Mouse (Mus musculus) hindbrain, embryonic 15.5 days (tissue): ENCODE data around the gene Hacl1. TPM values are rescaled to one million over a fixed set of nuclear protein-coding genes. Genes with fewer than 3 reads are reported as not detected.

Source experiments
- ATAC-seq: fragments of 200-750 bp; cut with Nextera tagmentation; 2 replicates; pipeline ENCODE4 v1.8.0; 2017; ENCODE audit warnings: low read depth, moderate number of reproducible peaks, moderate TSS enrichment; ENCODE audit not compliant: low FRiP score
- H3K27ac ChIP-seq: fragments of 300-500 bp; sonication (generic); replicated peaks from 2 replicates; pipeline ENCODE4 v1.5.1; 2015; ENCODE audit warnings: mild to moderate bottlenecking, inconsistent platforms
- H3K27me3 ChIP-seq: fragments of 300-500 bp; sonication (generic); 2 replicates; pipeline ENCODE4 v1.6.1; 2015; ENCODE audit warnings: control low read depth, inconsistent platforms
- H3K36me3 ChIP-seq: fragments of 300-500 bp; sonication (generic); 2 replicates; pipeline ENCODE4 v1.6.1; 2015; ENCODE audit warnings: control low read depth, inconsistent platforms
- H3K4me1 ChIP-seq: fragments of 300-500 bp; sonication (generic); replicated peaks from 2 replicates; pipeline ENCODE4 v1.6.1; 2015; ENCODE audit warnings: control low read depth, inconsistent platforms
- H3K4me2 ChIP-seq: fragments of 300-500 bp; sonication (generic); 2 replicates; pipeline ENCODE4 v1.6.1; 2015; ENCODE audit warnings: moderate library complexity, mild to moderate bottlenecking, inconsistent platforms
- H3K4me3 ChIP-seq: fragments of 300-500 bp; sonication (generic); 2 replicates; pipeline ENCODE4 v1.5.1; 2015; ENCODE audit warnings: mild to moderate bottlenecking, inconsistent platforms
- H3K9ac ChIP-seq: fragments of 300-500 bp; sonication (generic); 2 replicates; pipeline ENCODE4 v1.6.1; 2015; ENCODE audit warnings: inconsistent platforms
- H3K9me3 ChIP-seq: fragments of 300-500 bp; sonication (generic); 2 replicates; pipeline ENCODE4 v1.6.1; 2016; ENCODE audit warnings: control low read depth, inconsistent platforms
- WGBS: fragments of 180-500 bp; shearing (Covaris S2); methylation state at CpG from one replicate; pipeline ENCODE4 v1.1.7; 2015; 5-methylcytosine and 5-hydroxymethylcytosine counted together
- polyA plus RNA-seq: library from polyadenylated mRNA; unstranded; fragments of >200 nt; fragmentation: Nextera tagmentation; extraction: Ambion mirVana; gene quantifications from 2 replicates; pipeline ENCODE4 v1.2.1, GENCODE M21; 2015

Gene Hacl1
- 7.1 and 11.0 TPM in 2 replicates for polyA plus RNA-seq

DNA sequence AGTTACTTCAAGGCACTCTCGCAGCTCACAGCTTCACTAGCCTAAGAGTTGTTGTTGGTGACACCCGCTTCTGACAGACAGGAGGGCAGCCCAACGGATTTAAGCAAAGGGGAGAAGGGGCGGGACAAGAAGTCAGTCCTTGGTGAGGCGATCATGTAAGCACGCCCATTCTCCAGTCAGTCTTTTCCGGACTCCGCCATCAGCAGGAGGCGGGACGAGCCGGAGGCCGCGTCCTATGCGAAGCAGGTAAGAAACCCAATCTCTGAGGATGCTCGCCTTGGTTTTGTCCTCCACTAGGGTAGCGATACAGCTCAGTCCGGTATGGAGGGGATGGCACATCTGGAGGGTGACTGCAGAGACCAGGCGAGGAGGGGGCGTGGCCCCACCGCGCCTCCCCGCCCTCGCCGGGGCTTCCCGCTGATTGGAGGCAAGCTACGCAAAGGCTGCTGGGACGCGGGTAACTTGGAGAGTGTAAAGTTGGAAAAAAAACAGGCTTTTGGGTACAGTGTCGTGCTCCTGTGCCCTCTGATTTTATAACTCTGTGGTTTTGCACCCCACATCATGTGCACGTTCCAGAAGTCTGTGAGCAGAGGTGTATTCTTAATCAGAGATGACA is at the start of gene Hacl1, which contains the start of gene Btd:
Gene Hacl1, minus strand, starts transcription at position 397 of the 616 bp plus-strand sequence.
Gene Btd, plus strand, starts transcription at position 139 of the 616 bp plus-strand sequence.
- Histone ChIP-seq H3K27me3 (no peaks in the 10 kb centered on the region), H3K36me3 (no peaks in the 10 kb centered on the region), H3K4me3 (peak within 1 kb of the TSS; percentile 66), H3K27ac (peak within 1 kb of the TSS; percentile 89), H3K9me3 (no peaks in the 10 kb centered on the region), H3K4me2 (peak within 1 kb of the TSS; percentile 98), H3K4me1 (peaks cover 18% of the 10 kb centered on the region), H3K9ac (peak within 1 kb of the TSS; percentile 63)
- under 1% methylated on average over 30 of the region's 30 CpGs for WGBS
- ATAC-seq: peak; percentile 97

DNA sequence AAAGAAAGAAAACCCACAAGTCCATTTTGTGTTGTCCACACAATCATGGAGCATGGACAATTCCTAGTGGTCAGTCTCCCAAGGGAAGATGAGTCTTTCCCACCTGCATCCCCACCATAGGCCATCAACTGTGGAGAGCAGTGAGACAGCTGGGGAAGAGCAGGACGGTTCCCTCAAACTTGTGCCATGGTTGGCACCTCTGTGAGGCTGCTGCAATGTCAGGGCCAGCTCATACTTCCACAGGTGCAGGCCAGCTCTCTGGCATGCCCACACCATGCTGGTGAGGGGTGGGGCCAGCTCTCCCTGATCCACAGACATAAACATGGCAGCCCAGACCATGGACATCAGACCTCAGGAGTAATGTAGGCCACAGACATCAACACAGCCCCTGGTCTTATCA is 45.1 kb upstream of the Hacl1 start:
- no peaks in the 10 kb centered on the region for H3K4me1 ChIP-seq
- H3K4me2 ChIP-seq: no peak overlapping the region
- no peaks in the 10 kb centered on the region for H3K9me3 ChIP-seq
- H3K4me3 ChIP-seq: no peak overlapping the region
- no peaks in the 10 kb centered on the region for H3K27me3 ChIP-seq
- 100% methylated on average over 1 of the region's 1 CpGs for WGBS
- H3K36me3 ChIP-seq: no peaks in the 10 kb centered on the region
- ATAC-seq: no peak
- no peak overlapping the region for H3K27ac ChIP-seq
- no peak overlapping the region for H3K9ac ChIP-seq

DNA sequence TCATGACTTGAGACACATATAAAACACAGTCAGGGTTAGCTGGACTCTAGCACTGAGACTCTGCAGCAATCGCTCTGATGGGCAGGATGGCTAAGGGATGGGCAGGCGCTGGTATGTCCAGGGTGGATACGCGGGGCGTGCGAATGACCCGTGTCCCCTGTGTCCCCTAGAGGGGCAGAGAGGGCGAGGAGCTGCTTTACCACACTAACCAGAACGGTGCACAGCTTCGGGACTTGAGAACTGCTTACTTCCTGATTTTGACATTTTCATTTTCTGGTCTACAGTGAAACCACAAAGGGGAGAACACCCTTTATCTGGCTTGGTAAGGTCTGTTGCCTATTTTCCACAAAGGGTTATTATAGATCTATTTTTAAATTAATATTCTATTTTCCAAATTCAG is 44.6 kb upstream of the Hacl1 start:
- ATAC-seq: no peak
- no peak overlapping the region for H3K4me3 ChIP-seq
- H3K27ac ChIP-seq: no peak overlapping the region
- H3K4me2 ChIP-seq: no peak overlapping the region
- no peaks in the 10 kb centered on the region for H3K4me1 ChIP-seq
- WGBS: 89% methylated on average over 10 of the region's 10 CpGs
- no peaks in the 10 kb centered on the region for H3K36me3 ChIP-seq
- no peaks in the 10 kb centered on the region for H3K27me3 ChIP-seq
- H3K9ac ChIP-seq: no peak overlapping the region
- no peaks in the 10 kb centered on the region for H3K9me3 ChIP-seq

DNA sequence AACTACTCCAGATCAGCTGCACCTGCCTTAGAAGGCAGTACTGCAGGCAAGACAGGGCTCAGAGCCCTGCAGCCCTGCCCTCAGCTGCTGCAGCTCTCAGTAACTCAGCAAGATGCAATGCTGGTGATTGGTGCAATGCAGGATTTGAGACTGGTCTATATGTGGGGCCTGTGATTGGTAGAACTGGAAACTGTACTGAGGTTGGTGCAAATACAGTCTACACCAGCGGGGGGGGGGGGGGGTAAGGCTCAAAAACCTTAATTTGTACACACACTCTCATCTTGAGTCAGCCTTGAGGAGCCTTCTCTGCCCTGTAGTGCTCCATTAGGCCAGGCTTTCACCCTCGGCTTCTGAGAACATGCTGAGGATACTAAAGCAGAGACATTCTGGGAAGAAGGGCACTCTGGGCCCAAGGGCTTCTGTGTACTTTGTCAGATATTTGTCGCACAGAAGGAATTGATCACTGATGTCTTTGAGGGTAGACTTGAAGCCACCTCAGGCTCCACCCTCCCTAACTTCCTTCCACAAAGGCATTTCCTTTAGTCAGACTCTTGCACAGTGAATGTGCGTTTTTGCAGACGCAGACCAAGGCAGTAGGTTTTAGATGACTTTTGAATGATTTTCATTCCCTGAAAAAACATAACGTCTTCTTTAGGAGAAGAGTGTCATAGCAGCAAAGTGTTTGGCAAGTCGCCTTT is 43.4 kb upstream of the Hacl1 start:
- Histone ChIP-seq H3K27me3 (no peaks in the 10 kb centered on the region), H3K4me3 (no peak overlapping the region), H3K9ac (no peak overlapping the region), H3K36me3 (no peaks in the 10 kb centered on the region), H3K27ac (no peak overlapping the region), H3K4me2 (no peak overlapping the region), H3K9me3 (no peaks in the 10 kb centered on the region), H3K4me1 (no peaks in the 10 kb centered on the region)
- ATAC-seq: no peak
- WGBS: 79% methylated on average over 7 of the region's 7 CpGs

DNA sequence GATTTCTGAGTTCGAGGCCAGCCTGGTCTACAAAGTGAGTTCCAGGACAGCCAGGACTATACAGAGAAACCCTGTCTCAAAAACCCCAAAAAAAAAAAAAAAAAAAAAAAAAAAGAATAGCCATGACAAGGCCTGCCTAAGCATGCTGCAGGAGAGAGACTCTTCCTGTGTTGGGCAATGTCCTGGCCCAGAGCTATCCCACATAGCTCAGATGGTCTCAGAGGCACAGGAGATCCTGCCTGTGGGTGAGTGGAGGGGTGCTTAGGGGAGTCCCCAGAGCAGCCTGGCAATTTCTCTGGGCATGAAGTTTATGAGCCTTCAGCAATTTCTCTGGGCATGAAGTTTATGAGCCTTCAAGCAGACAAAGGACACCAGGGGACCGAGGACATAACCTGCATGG is 42.5 kb upstream of the Hacl1 start:
- ATAC-seq: no peak
- Histone ChIP-seq H3K9me3 (no peaks in the 10 kb centered on the region), H3K36me3 (no peaks in the 10 kb centered on the region), H3K27ac (no peak overlapping the region), H3K4me2 (no peak overlapping the region), H3K27me3 (no peaks in the 10 kb centered on the region), H3K4me1 (no peaks in the 10 kb centered on the region), H3K4me3 (no peak overlapping the region), H3K9ac (no peak overlapping the region)
- 75% methylated on average over 2 of the region's 2 CpGs for WGBS

DNA sequence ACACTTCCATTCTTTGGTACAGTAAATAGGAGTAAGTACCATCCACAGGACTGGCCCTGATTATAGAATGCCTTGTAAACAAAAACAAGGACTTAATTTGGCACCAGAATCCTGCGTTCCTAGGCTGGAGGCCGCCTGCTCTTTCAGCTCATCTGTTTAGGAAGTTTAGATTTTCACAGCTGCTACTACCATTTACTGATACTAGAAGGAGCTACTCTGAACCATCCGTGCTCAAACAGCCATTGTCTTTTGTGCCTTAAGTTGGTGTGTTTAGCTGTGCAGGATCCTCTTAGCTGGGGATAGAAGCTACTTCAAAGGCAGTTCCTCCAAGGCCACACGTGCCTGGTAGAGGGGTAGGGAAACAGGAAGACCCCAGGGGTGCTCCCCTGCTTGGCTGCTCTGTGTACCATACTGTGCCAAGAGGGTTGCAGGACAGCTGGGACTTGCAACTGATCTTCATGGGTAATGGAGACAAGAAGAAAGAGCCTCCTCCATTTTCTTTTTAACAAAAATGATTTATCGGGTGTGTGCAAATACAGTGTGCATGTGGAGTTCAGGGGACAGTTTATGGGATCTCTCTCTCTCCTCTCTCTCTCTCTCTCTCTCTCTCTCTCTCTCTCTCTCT is 41.0 kb upstream of the Hacl1 start:
- Histone ChIP-seq H3K27me3 (no peaks in the 10 kb centered on the region), H3K9me3 (no peaks in the 10 kb centered on the region), H3K9ac (no peak overlapping the region), H3K4me3 (no peak overlapping the region), H3K4me2 (no peak overlapping the region), H3K4me1 (no peaks in the 10 kb centered on the region), H3K27ac (no peak overlapping the region; the same call in 1 of the 2 replicates), H3K36me3 (no peaks in the 10 kb centered on the region)
- WGBS: 46% methylated on average over 5 of the region's 5 CpGs
- ATAC-seq: no peak

DNA sequence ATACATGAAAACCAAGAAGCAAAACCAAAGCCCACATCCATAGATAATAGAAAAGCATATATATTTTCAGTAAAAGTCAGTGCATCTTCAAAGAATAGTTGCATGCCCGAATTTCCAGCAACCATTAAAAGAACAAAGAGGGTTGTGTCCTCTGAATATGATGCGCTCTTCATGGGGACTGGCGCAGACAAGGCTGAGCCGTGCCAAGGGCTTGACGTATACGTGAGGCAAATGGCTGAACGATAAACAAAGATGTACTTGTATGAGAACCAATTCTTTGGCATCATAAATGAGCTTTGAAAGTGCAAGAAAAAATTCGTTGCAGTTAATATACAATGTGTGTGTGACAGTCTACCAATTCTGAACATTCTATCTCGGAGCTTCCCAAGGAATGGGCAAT is 40.2 kb upstream of the Hacl1 start:
- no peak for ATAC-seq
- Histone ChIP-seq H3K9me3 (no peaks in the 10 kb centered on the region), H3K9ac (no peak overlapping the region), H3K4me3 (no peak overlapping the region), H3K36me3 (no peaks in the 10 kb centered on the region), H3K4me1 (no peaks in the 10 kb centered on the region), H3K4me2 (no peak overlapping the region), H3K27me3 (no peaks in the 10 kb centered on the region), H3K27ac (no peak overlapping the region)
- 81% methylated on average over 9 of the region's 9 CpGs for WGBS

DNA sequence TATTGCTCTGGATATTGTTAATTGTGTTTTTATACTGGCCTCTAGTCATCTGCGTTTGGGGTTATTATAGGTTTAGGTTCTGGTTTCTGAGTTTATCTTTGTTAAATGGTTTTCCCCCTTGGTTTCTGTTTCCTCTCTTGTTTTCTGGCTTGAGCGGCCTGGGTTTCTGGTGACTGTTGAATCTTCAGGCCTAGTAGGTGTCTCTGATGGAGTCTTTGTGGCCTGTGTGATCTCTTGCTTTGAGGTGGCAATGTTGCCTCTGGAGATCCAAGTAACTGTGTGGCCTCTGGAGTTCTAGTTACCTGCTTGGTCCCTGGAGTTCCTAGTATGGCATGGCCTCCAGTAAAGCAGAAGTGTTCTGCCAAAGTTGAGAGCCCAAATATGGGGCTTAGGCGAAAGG is 39.6 kb upstream of the Hacl1 start:
- no peak overlapping the region for H3K9ac ChIP-seq
- no peak for ATAC-seq
- H3K36me3 ChIP-seq: no peaks in the 10 kb centered on the region
- H3K9me3 ChIP-seq: no peaks in the 10 kb centered on the region
- 97% methylated on average over 3 of the region's 3 CpGs for WGBS
- no peaks in the 10 kb centered on the region for H3K27me3 ChIP-seq
- no peak overlapping the region for H3K4me3 ChIP-seq
- H3K27ac ChIP-seq: no peak overlapping the region
- H3K4me2 ChIP-seq: no peak overlapping the region
- H3K4me1 ChIP-seq: no peaks in the 10 kb centered on the region

DNA sequence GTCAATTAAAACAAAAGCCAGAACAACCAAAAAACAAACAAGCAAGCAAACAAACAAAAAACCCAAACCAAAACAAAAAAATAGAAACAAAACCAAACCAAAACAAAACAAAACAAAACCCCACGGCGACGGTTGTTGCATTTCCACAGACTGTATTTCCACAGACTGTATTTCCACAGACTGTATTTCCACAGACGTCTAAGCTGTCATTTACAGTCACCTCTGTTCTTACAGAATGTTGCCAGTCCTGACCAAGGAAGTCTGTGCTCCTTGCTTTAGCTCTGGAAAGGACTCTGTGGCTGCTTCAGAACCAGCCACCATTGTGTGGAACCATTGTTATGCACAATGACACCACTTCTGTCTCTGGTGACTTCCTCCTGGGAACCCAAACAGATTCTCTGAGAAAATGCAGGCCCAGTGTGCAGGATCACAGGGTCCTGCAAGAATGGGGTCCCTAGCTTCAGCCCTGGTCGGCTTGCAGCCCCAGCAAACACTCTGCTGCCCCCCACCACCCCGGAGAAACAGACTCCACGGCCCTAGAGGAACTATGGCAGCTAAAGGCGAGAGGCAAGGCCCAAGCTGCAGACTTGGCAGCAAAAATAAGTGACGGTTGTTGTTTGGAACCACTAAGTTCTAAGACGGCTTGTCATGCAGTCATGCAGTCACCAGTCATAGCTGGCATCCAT is 30.7 kb upstream of the Hacl1 start:
- Histone ChIP-seq H3K4me1 (peaks cover 12% of the 10 kb centered on the region), H3K9ac (no peak overlapping the region), H3K4me2 (no peak overlapping the region), H3K4me3 (no peak overlapping the region), H3K36me3 (0 out of 2 replicates have a peak, but pooled peaks cover 4% of the 10 kb centered on the region), H3K27me3 (no peaks in the 10 kb centered on the region), H3K27ac (no peak overlapping the region), H3K9me3 (no peaks in the 10 kb centered on the region)
- WGBS: 45% methylated on average over 10 of the region's 10 CpGs
- no peak for ATAC-seq

DNA sequence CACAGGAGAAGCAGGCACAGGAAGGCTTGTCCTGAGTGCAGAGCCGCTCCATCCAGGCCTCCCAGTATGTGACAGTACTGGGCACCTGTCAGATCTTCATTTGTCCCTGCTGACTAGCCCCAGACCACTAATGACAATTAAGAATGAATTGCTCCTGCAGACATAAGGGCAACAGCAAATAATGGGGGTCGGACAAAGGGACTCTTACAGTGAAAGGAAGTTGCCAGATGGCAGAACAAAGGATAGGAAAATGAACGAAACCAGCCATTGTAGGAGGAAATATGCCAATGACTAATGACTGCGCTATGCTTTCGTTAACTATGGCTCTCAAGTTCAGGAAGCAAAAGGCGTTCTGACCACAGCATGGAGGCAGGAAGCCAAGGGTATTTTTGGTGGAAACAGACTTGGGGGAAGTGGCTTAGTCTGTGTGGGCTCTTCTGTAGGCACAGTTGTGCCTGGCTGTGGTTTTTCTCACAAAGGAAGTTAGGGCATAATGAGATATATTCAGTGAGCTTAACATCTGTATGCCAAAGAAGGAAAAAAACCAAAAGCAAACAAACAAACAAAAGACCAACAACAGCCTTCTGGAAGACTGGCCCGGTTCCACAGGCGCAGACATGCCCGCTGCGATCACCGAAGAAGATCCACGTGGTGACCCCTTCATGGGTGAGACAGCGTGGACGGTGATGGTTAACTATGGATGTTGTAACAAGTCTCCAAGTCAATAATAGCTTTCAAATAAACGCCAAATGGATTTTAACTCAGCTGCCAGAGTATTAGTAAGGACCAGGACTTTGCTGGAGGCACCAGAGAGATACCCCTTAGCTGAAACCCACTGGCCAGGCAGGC is 28.8 kb upstream of the Hacl1 start:
- Histone ChIP-seq H3K9ac (no peak overlapping the region), H3K36me3 (0 out of 2 replicates have a peak, but pooled peaks cover 4% of the 10 kb centered on the region), H3K4me3 (no peak overlapping the region), H3K9me3 (no peaks in the 10 kb centered on the region), H3K27ac (peak overlapping the region; percentile 71), H3K4me2 (no peak overlapping the region), H3K27me3 (no peaks in the 10 kb centered on the region), H3K4me1 (peaks cover 16% of the 10 kb centered on the region)
- WGBS: 46% methylated on average over 15 of the region's 15 CpGs
- no peak for ATAC-seq

DNA sequence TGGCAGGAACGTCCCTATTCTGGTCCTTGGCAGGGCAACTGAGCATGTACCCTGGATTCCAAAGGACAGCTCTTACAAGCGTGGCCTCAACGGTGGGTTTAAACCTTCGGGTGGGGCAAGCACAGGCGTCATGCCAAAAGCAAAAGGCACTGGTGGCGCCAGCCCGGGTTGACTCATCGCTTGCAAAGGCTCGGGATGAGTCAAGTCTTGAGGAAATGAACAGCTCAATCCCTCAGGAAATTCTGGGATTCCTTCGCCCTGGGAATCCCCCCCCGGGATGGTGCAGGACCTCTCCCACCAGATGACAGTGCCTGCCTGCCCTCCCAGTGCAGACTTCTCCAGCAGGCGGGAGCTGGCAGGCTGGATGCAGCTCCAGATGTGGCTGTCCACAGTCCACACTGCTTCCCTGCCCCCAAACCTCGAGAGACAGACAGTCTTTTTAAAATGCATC is 28.1 kb upstream of the Hacl1 start:
- Histone ChIP-seq H3K27me3 (no peaks in the 10 kb centered on the region), H3K4me1 (peaks cover 20% of the 10 kb centered on the region), H3K9me3 (no peaks in the 10 kb centered on the region), H3K36me3 (0 out of 2 replicates have a peak, but pooled peaks cover 4% of the 10 kb centered on the region), H3K27ac (peak overlapping the region; percentile 71), H3K9ac (no peak overlapping the region), H3K4me2 (no peak overlapping the region), H3K4me3 (no peak overlapping the region)
- WGBS: 47% methylated on average over 13 of the region's 13 CpGs
- peak; percentile 67; the same call in 1 of the 2 replicates for ATAC-seq
